Mouse (Mus musculus) gastrocnemius, postnatal 4 days (tissue): ENCODE measurements around the gene Zc3h6. TPM values are rescaled to one million over a fixed set of nuclear protein-coding genes. Genes with fewer than 3 reads are reported as not detected.

Experiments used
- DNase-seq, 2 experiments: peaks; one replicate each; pipeline ENCODE4 v3.0.0; 2021 to 2022; ENCODE audit warnings: low spot score in 2 of 2, mixed read lengths in 2 of 2
- total RNA-seq, 2 experiments: library from RNA; stranded (reverse); gene quantifications; 2 replicates each; pipeline ENCODE4 v1.2.3; 2021

The Zc3h6 gene
- total RNA-seq, 2 experiments from 2014 or later = 8.3 to 9.4 TPM

GRCm38 (mm10) chr2:129020106-129020505, 52.9 kb downstream of the Zc3h6 start:
- no peak for DNase-seq

- DNase-seq = no peak
Measured at GRCm38 (mm10) chr2:129024820-129025219, 57.6 kb downstream of the Zc3h6 start.

GRCm38 (mm10) chr2:129035381-129035780, 68.2 kb downstream of the Zc3h6 start:
- no peak for DNase-seq

- no peak for DNase-seq
Measured at GRCm38 (mm10) chr2:129038426-129038936, 71.3 kb downstream of the Zc3h6 start.

- DNase-seq = peak in 1 of 2 experiments; percentile 36
Measured at GRCm38 (mm10) chr2:129038937-129039631, 71.9 kb downstream of the Zc3h6 start.

- DNase-seq = no peak
Measured at GRCm38 (mm10) chr2:129040567-129040966, 73.4 kb downstream of the Zc3h6 start.

- no peak for DNase-seq
Measured at GRCm38 (mm10) chr2:129046172-129046845, 79.1 kb downstream of the Zc3h6 start.

- DNase-seq = no peak
Measured at GRCm38 (mm10) chr2:129046846-129047196, 79.6 kb downstream of the Zc3h6 start.

- DNase-seq = no peak
Measured at GRCm38 (mm10) chr2:129047811-129048210, 80.6 kb downstream of the Zc3h6 start, which contains the start of gene Vinac1. TSS of gene Vinac1 (minus strand) at chr2:129048172.

GRCm38 (mm10) chr2:129052451-129052983, 85.3 kb downstream of the Zc3h6 start:
- no peak for DNase-seq

GRCm38 (mm10) chr2:129055741-129056140, 88.5 kb downstream of the Zc3h6 start:
- no peak for DNase-seq

- no peak for DNase-seq
Measured at GRCm38 (mm10) chr2:129056597-129056996, 89.4 kb downstream of the Zc3h6 start.

GRCm38 (mm10) chr2:129057256-129057655, 90.1 kb downstream of the Zc3h6 start:
- no peak for DNase-seq

GRCm38 (mm10) chr2:129057920-129058361, 90.7 kb downstream of the Zc3h6 start:
- no peak for DNase-seq

GRCm38 (mm10) chr2:129061456-129062059, 94.4 kb downstream of the Zc3h6 start:
- no peak for DNase-seq

GRCm38 (mm10) chr2:129065437-129066282, 98.5 kb downstream of the Zc3h6 start, which contains the start of gene Ttl:
TSS of gene Ttl (plus strand) at chr2:129065942.
- peak; percentile 68 to 78 for DNase-seq

- peak in 1 of 2 experiments; percentile 53 for DNase-seq
Measured at GRCm38 (mm10) chr2:129066326-129066725, 99.1 kb downstream of the Zc3h6 start.
